Mouse (Mus musculus) spleen, adult 2 months (tissue): ENCODE data around the gene Sh2d4b.

Experiments used
- CTCF ChIP-seq: fragments of 200-500 bp; IDR thresholded peaks from 2 replicates; pipeline ENCODE4 v1.5.1; 2011; ENCODE audit warnings: mild to moderate bottlenecking, inconsistent platforms; ENCODE audit not compliant: insufficient read depth, insufficient read length, insufficient replicate concordance; ENCODE audit errors: extremely low read depth
- POLR2A ChIP-seq: fragments of 200-500 bp; IDR thresholded peaks from 2 replicates; pipeline ENCODE4 v1.6.1; 2011; ENCODE audit warnings: low read depth, low read length, inconsistent platforms

DNA sequence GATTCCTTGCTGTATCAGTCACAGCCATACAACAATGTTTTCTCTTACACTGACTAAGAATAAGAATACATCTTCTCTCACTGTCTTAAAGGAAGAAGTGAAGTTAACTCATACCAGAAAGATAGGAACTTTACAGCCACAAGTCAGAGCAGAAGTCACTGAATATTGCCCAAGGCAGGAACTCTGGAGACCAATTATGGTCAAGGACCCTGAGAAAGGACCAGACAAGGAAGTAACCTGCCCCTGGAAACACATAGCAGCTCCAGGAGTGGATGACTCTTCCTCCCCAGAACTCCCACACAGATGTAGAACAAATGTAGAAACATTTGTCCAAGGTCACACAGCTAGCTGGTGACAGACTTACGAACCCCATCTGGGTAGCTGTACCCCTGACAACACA, 28.2 kb upstream of the Sh2d4b start:
- TF ChIP-seq POLR2A (no peak), CTCF (no peak)
